Mouse (Mus musculus) monocyte, adult 2 months (primary cell): ENCODE results near the gene Angptl2.
A peak's percentile ranks its signal among the peaks of the same experiment; 100 is the strongest.

ENCODE experiments used
- DNase-seq, 2 experiments: peaks; one replicate each; pipeline ENCODE4 v3.0.0; 2022; ENCODE audit warnings: low spot score in 2 of 2, low read depth in 1 of 2

Angptl2 gene

DNA sequence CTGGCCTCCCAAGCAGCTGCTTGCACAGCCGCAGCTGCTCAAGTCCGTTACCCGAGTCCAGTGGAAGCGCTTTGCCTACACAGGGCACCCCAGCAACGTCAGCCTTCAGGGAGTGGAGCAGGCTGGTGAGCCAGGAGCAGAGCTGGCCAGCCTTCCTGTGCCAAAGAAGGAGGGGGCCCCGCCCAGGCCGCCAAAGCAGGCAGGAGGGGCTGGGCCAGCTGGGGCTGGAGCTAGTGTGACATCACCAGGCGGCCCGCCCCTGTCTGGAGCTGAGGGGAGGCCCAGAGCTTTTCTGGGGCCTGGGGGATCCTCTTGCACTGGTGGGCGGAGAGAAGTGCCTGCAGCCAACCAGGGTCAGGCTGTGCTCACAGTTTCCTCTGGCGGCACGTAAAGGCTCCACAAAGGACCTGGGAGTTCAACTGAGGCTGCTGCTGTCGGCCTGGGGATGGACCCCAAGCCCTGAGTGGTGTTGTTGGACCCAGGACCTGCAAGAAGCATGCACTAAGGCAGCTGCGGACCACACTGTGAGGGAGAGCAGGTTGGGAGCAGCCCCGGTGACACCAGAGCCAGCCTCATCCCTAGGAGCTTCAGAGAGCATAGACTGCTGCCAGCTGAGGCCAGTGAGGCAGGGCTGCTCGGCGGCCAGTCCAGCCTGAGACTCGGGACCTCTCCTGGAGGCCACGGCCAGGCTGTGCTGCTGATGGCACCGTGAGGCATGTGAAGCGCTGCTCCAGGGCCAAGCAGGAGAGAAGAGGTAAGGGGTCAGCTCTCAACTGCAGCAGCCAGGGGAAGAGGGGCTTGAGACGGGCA is at the start of gene Angptl2:
Angptl2 (plus strand) TSS at position 370 of the 810 bp plus-strand sequence.
- peak in 1 of 2 experiments; percentile 30 for DNase-seq

DNA sequence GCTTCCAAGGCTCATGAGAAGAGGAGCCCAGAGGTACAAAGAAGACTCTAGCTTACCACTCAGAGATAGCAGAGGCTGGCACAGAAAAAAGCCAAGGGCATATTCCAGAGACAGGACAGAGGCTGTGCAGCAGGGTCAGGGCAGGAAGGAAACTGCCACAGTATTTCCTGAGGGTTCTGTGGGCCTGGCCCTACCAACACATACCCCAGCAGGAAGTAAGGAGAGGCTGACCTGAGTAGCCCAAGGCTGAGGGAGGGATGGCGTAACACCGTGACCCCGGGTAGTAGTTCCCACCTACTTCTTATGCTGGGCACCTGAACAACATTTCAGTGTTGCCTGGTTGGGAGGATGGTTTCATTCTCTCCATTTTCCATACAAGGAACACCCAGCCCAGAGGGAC is 48.8 kb upstream of the Angptl2 start:
- DNase-seq, result no peak

DNA sequence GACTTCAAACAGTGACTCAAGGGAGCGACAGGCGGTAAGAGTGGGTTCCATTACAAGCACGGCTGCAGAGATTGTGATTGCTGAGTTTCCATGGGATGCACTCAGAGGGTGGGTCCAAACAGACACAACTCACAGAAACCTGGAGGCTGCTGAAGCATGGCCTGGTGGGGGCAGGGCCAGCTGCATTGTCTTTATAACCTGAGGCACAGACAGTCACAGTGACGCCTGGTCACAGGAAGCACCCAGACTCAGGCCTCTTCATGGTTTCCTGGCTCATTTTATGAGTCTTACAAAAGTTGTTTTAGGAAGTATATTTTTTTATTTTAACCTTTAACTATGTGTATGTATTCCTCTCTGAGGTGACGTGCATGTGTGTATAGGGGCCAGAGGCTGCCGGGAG is 46.4 kb upstream of the Angptl2 start:
- no peak for DNase-seq

DNA sequence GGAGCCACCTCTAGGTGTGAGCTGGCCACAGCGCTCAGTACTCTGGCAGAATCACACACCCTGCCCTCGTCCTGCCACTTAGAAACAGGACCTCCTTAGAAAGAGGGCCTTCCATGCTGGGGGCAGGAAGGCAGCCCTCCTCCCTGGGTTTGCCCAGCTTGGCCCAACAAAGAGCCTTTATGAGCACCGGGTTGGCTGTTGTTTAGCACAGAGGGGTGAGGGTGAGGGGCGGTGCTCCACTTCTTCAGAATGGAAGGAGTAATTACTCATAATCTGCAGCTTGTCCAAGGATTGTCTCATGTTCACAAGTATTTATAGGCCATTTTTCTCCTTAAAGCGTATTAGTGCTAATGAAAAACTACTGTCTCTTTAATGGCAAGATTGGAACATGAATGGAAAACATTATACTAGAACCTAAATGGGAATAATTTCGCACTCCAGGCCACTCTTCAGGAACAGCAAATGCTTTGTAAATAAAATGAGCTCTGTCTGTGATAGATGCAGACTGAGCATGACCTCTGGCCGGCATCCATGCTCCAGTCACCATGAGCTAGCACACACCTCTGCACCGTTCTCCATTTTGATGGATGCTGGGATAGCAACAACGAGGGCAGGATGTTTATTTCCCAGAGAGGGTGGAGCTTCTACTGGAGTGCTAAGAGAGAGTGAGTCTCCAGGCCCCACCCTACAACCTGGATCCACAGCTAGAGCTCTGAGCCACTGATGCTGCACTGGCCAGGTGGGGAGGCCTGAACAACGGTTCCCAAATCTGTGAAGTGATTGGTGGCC is 44.9 kb upstream of the Angptl2 start:
- DNase-seq, result no peak

DNA sequence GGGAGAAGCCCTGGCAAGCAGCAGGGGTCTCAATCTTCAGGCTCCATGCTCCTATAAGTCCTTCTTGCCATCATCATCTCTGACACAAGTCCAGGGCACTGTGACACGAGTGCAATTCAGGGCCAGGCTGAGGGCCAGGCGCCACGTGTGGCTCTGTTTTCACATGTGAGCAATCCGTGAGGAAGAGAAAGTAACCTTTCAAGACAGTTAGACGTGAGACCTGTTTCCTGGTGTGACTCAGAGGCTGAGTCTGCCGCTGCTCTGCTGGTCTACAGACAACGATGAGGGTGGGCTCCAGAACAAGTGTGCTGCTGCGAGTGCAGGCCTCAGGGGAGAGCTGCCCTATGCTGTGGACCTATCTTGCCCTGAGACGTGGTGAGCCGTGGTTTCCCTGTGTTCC is 42.7 kb upstream of the Angptl2 start:
- DNase-seq, result peak; percentile 10 to 16

DNA sequence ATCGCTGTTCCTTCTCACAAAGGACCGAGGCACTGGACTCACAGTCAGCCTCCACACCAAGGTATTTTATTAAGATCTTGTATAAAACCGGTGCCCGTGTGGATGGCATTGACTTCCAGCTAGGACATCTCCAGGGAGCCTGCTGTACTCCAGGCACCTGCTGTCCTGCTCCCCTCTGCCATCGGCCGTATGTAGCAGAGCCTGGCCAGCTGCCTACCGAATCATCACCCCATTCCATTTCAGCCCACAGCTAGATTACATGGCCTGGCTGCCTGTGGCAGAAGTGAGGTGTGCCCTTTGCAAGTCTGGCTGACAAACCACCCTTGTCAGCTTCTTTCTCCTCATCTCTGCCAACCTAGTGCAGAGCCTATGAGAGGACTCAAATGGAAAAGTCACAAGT is 42.2 kb upstream of the Angptl2 start:
- DNase-seq, result no peak

DNA sequence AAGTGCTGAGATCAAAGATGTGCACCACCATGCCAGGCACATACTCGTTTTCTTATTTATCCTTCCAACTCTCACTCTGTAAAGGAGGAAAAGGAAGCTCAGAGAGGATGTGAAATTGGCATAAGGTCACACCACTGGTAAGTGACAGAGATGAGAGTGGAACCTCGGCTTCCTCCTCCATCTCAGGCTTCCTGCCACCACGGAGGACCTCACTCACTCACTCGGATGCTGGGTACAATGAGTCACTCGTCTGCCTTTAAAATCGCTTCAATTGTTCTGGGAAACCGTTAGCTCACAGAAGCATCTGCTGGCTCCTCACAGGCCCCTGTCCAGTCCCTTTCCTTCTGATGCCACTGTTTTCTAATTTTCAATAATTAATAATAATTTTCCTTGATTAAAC is 39.4 kb upstream of the Angptl2 start:
- peak; percentile 35 to 43 for DNase-seq

DNA sequence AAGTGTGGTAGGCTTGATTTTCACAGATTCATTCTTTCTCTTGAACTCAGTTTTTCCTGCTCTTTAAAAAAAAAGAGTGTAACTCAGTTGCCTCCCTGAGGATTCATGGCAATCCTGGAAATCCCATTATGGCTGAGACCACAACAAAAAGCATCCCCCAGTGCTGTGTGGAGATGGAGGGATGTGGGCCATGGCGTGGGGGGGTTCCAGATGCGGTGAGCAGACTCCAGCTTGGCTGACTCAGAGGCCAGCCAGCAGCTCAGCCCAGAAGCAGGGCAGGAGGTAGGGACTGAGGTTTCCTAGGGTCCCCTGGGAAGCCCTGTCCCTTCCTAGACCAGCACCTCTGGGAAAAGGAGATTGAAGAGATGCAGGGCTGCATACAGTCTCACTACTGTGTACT is 38.9 kb upstream of the Angptl2 start:
- no peak for DNase-seq

DNA sequence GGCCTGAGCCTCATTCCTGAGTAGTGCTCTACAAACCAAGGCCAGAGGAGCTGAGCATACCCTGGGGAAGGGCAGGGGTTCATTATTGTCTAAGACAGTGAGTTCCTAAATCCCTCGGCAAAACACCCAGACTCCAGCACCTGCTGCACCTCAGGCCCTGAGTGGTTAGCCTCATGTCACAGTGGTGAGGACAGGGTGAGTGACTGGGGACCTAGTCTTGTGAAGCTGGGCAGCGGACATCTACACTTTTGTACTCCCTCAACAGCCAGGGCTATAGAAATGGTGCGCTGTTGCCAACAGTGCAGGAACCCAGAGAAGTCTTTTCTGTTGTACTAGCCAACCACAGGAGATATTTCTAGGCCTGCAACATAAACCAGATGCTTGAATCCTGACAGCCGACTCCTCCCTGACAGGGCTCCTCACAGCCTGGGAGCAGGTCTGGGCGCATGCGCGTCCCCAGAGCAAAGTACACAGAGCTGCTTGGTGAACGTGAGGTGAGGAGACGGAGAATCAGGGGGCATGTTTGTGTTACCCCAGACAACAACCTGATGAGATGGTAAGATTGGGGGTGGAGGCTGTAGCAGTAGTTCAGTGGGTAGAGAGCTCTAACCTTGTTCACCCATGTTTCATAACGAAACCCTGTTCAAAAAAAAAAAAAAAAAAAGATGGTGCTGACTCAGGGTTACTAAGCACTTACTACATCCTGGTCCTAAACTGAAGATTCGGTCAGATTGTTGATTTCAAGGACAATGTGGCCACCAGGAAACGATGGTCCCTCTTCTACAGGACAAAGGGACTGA is 38.2 kb upstream of the Angptl2 start:
- no peak for DNase-seq

DNA sequence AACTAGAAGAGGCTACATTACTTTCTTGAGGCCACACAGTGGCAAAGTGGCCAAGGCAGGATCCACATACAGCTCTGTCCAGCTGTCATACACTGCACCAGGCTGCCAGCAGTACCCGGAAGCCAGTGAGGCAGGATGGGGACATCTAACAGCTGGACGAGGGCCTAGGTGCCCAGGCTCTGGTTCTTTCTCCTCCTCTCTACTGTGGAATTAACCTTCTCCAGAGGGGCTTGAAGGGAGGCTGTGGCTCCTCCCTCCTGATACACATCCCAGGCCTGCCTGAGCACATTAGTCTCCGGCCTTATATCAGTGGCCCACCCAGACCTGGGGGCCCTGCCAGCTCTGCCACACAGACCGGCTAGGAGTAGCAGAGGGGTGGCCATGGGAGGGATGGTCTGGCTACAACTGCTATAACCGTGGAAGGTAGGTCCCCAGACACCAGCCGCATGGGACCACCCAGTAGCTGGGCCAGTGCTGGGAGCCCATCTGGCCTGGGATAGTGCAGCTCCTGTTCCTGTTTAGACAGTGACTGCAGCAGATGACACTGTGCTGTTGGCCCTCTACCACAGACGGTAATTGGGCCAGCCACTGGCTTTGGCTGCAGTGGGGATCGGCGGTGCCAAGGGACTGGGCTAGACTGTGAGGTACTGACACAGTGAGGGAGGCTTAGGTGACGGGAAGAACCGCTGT is 37.5 kb upstream of the Angptl2 start:
- no peak for DNase-seq

DNA sequence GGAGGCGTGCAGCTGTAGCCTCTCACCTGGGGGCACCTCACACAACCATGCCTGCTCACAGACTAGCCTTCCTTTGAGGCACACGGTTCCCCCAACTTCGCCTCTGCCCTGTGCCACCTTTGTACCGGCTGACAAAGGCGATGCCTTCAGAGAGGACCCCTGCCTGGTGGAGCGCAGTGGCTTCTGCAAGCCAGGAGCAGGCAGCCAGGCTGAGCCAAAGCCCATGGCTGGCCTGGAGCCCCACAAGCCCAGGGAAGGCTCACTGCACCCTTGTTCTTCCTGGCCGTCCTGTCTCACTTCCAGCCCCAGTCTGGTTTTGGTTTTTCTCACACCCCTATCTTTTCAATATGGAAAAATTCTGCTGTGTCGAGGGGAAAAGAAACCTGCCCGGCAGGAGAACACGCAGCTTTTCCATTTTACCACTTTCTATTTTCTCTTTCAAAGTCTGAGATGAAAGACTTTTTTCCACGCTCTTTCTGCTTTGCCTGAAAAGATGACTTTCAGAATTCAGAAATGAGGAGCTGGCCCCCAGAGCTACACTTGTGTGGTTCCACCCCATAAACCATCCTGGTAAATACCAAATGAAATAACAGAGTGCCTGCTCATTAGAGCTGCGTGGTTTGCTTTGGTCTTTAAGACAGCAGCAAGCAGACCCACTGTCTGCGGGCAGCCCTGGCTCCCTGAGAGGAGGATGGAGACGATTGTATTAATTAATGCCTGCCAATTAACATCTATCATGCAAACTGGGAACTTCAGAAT is 36.5 kb upstream of the Angptl2 start:
- DNase-seq, result no peak

DNA sequence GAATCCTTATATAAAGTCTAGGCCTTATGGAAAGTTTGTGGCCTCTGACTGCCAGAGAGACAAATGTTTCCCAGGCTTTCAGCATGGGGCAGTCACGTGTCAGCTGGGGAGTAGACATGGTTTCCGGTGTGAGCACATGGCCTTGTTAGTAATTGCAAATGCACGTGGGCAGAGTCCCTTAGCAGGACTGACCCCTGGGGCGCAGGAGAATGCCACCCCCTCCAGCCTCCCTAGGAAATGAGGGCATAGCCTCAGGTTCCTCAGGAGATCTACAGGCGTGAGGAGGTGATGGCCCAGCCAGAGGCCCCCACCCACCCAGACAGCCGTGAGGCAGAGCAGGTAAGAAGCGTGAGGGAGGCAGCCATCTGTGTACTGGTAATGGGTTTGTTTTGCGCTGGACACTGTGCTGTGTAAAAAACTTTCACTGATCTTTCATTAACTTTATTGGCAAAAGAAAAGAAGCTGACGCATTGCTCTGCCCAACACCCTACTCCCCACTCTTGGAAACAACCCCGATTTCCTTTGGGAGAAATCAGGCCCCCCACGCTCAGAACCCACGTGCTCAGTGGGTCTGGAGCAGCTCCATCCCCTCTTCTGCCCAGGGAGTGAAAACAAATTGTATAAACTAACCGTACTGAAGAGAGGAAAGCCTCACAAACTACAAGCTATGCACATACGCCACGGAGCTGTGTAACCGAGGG is 35.8 kb upstream of the Angptl2 start:
- no peak for DNase-seq

DNA sequence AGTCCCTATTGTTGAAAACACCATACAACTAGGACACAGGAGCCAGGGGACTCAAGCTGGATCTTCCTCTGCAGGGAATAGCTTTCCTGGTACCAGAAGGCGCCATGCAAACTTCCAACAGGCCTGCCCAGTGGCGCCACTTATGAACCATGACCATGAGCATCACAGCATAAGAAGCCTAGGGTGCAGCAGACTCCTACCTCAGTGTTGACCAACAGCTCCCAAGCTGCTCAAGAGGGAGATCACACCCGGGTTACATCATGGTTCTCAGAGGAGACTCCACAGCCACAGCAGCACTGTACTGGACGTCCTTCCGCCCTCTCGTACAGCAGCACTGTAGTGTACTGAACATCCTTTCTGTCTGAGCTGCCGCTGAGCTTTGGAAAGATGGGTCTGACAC is 32.5 kb upstream of the Angptl2 start:
- DNase-seq, result no peak

DNA sequence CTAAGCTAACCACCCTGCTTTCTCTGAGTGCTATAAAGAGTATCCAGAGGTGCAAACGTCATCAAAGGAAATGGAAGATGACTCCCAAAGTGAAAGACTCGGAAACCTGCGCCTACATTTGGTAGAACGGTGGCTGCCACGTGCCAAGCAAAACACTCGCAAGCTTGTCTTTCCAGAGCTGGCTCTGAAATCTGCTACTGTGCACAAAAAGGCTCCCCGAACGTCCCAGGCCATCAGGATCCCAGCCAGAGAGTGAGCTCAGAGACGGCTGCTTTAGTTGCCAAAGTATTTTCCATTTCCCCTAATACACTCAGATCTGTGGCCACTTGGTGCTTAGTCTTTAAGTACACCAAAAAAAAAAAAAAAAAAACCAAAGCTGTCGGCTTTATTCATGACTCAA is 31.2 kb upstream of the Angptl2 start:
- no peak for DNase-seq

DNA sequence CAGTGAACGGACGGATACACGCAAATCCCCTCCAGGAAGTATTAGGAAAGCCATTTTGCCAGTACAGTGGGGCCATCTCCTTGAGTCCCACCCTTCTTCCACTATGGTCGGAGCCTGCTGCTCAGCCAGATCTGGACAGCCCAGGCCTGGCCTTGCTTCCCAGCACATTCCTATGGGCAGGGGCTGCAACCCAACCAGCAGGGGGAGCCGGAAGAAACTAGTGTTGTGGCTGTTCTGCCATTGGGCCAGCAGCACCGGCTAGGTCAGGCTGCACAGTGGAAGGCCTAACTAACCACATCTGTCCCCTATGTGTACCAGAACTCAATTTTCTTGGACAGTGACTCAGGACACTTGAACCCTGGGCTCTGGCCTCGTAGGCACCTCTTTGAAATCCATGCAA is 30.6 kb upstream of the Angptl2 start:
- no peak for DNase-seq

DNA sequence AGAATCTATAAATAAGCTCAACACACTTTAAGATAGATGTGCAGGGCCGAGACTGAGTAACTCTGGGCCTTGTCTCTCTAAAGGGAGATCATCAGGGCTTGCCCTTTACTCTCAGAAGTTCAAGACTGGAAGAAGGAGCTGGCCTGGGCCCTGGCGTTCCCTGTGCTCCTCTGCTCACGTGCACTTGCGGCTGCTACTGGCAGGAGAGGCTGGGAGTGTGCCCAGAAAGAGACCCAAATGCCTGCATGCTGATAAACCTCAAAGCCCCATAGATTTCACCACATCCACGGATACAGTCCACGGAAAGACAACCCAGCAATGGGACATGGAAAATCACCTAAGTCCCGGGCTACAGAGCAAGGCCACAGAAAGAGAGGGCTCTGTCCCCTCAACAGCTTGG is 29.4 kb upstream of the Angptl2 start:
- no peak for DNase-seq

DNA sequence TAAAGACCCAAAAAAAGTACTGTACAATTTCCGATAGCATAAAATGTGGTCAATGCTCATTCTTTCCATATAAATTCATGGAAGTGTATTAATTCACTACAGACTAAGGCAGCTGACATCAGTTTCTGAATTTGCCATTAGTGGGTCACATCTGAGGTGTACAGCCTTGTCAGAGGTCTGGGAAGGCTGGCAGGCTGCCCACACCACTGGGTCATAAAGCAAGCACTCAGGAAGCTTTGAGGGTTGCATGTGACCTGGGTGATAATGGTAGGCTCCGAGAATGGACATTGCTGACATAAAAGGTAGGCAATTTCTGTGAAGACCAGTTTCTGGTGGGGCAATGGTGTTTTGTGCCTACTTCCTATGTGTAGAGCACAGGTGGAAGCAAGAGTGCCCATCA is 28.0 kb upstream of the Angptl2 start:
- no peak for DNase-seq

DNA sequence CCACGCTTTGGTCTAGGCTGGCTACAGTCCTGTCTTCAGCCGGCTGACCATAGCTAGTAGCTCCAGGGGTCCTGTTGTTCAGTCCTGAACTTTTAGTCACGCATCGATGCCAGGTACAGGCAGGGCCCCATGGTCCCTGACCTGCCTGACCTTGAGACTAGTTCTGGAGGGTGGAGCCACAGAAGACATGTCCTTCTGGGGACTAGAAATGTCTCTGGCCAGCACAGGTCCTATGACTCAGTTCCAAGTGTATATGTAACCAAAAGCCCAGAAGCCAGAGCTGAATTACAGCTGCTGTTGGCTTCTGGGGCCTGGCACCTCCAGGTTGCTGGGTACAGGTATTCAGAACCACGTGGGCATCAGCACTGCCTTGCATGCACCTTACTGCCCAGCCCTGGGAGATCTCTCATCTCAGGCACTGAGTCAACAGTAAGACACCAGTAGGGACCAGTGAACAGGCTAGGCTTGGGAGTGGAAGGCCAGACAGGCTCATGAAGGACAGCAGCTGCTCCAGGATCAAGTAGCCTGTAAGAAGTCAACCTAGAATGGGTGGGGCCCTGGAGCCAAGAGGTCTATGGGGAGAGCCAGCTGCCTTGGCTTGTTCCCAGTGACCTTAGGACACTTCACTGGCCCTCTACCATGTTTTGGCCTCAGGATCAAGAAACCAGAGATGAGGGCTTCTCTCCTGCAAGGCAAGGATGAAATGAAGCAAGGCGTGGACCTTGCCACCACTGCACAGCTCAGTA is 26.8 kb upstream of the Angptl2 start:
- DNase-seq, result no peak

DNA sequence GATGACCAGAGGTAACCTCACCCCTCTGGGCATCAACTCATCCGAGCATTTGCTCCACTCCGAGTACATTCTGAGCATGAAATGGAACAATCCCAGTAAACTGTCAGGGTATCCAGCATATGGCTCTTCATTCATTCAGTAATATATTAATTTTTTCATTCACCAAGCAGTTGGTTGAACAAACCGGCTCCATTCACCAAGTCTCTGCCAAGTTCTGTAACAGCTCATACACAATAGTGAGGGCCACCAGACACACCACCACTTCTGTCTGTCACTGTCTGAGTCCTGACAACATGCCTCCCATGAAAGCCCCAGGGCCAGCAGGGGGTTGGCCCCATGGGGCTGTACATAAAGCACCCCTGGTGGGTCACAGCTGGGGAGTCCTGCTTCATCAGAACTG is 25.9 kb upstream of the Angptl2 start:
- DNase-seq, result no peak
